Mouse (Mus musculus) myocyte (in vitro differentiated cells): ENCODE results near the gene Jaml.

Experiments used
- MAX ChIP-seq: IDR thresholded peaks from one replicate; pipeline ENCODE4 v1.6.1; 2011; ENCODE audit warnings: low read depth, mild to moderate bottlenecking, control low read depth
- POLR2A ChIP-seq: IDR thresholded peaks from one replicate; pipeline ENCODE4 v1.6.1; 2011; ENCODE audit warnings: low read depth, mild to moderate bottlenecking, control low read depth, moderate library complexity; ENCODE audit not compliant: insufficient read length

DNA sequence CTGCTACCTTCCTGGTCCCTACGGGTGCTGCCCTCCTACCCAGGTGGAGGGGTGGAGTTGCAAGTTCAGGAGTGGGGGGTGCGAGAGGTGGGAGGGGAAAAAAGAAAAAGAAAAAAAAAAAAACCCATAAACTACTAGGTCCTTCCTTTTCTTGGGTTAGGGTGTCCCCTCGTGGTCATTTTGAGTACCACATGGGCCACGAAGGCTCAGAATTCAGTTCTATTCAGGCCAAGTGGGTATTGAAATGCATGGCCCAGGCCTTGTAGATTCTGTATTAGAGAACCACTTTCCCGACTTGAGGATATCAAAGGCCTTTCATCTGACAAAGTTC lies 67.2 kb downstream of the Jaml start:
- no peak for TF ChIP-seq POLR2A
- TF ChIP-seq MAX: no peak
